Mouse (Mus musculus): ENCODE measurements around the gene Gm8113.
A peak's percentile ranks its signal among the peaks of the same experiment; 100 is the strongest.
"Not testable (repeated sequence)": the region's sequence is repeated elsewhere in the genome, so short reads cannot be mapped to it uniquely, and the experiment has no call there.

Gm8113 gene

GRCm38 (mm10) chr14:43924688-43925403 lies at the start of gene Gm8113:
TSS of gene Gm8113 (plus strand) at chr14:43925390.
- DNase-seq (ENCODE audit: low read depth) = not testable (repeated sequence)

DNA sequence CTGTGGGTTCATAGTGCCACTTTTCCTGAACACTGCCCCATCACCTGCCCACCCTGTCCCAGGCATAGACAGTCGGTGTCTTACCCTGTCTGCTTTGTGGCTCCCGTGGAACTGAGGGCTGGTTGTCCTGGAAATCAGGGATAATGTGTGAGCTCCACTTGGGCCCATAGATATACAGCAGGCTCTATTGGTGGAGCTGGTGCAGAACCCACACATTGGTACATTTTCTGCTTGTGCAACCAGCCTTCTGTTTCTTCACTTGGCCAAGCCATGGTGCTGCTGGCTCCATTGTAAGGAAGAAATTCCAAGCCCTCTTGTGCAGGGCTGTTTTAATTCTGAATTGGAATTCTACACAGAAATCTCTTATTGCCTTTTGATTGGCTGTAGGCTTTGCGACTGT lies 49.8 kb upstream of the Gm8113 start, which contains the start of gene Ear1:
Gene Ear1, minus strand, starts transcription at position 101 of the 400 bp plus-strand sequence.
- DNase-seq (ENCODE audit: low read depth) = not testable (repeated sequence)

GRCm38 (mm10) chr14:43877789-43878188 lies 47.4 kb upstream of the Gm8113 start:
- not testable (repeated sequence) for DNase-seq (ENCODE audit: low read depth)

DNA sequence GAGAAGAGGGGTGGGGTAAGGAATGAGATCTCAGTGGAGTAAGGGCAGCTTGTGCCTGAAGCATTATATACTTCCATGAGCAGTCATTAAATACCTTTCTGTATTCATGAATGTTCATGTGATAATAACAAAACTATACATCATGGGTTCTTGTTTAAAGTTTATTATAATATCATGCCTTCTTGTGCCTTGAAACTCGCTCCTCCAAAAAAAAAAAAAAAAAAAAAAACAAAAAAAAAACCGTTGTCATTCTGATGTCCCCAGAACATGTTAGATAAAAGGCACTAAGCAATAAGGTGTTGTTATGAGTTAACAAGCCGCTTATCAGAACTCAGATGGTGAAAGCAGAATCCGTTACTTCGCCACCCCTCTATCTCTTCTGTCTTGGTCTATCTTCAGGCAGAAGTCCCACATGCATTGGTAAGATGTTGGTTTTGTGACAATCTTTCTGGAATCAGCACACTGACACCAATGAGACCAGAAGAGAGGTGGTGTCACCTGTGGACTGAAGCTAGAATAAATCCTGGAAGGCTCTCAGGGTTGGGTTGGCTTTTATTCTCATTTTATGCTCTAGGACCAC lies 45.1 kb upstream of the Gm8113 start:
- not testable (repeated sequence) for DNase-seq (ENCODE audit: low read depth)

- DNase-seq (ENCODE audit: low read depth) = not testable (repeated sequence)
Measured at GRCm38 (mm10) chr14:43886235-43886634, 39.0 kb upstream of the Gm8113 start.

DNA sequence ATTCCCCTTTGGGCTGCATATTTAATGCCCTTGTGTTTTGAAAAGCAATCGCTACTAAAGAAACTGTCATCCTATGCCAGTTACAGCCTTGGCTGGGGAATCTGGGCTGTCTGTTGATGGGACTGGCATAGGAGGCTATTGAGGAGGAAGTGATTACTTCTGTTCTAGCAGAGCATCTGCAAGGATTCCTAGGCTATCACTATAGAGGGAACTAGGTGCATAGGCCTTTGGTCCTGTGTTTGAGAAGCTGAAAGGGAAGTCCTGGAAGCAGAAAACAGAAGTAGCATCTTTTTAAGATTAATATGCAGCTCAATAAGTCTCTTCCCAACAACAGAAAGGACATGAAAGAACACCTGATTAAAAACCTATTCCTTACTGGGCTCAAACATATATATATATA lies 33.9 kb upstream of the Gm8113 start:
- DNase-seq (ENCODE audit: low read depth) = not testable (repeated sequence)

DNA sequence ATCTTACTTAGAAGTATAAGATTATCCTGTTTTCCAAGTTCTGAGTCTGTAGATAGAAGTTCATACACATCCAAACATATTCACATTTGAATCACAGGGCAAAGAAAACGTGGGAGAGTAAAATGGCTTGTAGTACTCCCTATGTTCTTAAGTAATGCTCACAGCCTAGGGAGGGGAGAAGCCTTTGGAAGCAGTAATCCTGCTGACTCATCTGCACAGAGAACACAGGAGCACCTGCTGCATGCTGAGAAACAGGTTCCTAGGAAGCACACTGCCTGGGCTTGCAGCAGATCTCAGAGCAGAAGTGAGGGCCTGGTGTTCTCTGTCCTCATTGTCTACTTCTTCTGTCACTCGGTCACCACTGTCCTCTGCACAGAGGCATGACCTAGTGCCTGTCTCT lies 29.8 kb upstream of the Gm8113 start:
- not testable (repeated sequence) for DNase-seq (ENCODE audit: low read depth)

- DNase-seq (ENCODE audit: low read depth) = not testable (repeated sequence)
Measured at GRCm38 (mm10) chr14:43898577-43898976, 26.6 kb upstream of the Gm8113 start.

DNA sequence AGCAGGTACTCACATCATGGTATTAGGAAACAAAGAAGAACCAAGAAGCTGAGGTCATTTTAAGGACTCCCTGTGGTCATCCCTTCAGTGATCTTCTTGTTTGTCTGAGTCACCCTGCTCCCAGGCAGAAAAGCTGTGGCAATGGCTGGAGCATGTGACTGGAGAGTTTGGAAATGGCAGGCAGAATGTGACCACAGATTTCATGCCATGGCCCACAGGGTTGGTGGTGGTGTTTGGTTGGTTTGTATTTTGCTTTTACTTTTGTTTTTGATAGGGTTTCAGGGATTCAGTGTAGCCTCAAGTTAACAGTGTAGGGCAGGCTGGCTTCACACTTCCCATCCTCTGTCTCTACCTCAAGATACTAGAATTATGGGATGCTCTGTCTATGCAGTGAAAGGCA lies 7.0 kb upstream of the Gm8113 start:
- not testable (repeated sequence) for DNase-seq (ENCODE audit: low read depth)

GRCm38 (mm10) chr14:43923459-43923858 lies 1.7 kb upstream of the Gm8113 start, which contains the start of gene Ear10:
TSS of gene Ear10 (minus strand) at chr14:43923559.
- DNase-seq (ENCODE audit: low read depth) = not testable (repeated sequence)

DNA sequence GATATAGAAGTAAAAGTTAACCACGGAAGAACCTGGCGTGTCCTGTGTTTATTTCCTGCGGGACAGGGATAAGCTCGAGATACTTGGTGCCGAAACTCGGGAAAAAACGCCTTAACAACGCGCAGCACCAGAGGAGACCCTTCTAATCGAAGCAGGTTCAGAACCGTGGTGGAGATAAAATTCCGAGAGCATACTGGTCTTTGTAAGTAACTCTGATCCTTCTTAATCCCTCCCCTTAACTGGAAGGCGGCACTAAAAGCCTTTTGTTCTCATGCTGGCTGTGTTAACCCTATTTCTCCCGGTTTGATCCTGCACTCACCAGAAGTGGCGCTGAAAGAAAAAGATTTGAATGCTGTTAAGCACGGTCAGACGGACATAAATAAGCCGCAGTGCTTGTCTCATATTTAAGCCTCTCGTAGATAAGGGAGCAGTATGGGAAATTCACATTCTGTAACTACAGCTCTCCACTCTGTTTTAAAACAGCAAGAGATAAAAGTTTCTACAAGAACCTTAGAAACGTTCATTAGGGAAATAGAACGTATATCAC lies 287 bp downstream of the Gm8113 start:
- not testable (repeated sequence) for DNase-seq (ENCODE audit: low read depth)

DNA sequence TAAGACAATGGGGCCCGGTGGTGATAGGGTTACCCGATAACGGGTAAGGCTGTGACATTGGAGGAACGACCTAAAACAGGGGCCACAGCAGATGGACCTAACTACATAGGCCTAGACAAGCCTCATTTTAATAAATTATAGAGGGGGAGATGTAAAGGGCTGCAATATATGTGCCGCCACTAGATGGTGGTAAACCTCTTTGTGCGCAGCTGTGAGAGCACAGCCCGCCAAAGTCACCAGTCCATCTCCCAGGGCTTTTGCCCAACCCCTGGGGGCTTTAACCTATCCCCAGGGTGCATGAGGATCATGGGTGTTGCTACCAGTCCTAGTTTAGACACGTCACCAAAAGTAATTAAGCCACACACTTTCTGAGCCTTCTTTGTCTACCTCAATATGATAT lies 7.8 kb downstream of the Gm8113 start:
- peak; percentile 66 for DNase-seq (ENCODE audit: low read depth)

GRCm38 (mm10) chr14:43933399-43933798 lies 8.2 kb downstream of the Gm8113 start:
- not testable (repeated sequence) for DNase-seq (ENCODE audit: low read depth)

GRCm38 (mm10) chr14:43953382-43953781 lies 28.2 kb downstream of the Gm8113 start:
- not testable (repeated sequence) for DNase-seq (ENCODE audit: low read depth)

GRCm38 (mm10) chr14:43955074-43955473 lies 29.9 kb downstream of the Gm8113 start:
- not testable (repeated sequence) for DNase-seq (ENCODE audit: low read depth)

DNA sequence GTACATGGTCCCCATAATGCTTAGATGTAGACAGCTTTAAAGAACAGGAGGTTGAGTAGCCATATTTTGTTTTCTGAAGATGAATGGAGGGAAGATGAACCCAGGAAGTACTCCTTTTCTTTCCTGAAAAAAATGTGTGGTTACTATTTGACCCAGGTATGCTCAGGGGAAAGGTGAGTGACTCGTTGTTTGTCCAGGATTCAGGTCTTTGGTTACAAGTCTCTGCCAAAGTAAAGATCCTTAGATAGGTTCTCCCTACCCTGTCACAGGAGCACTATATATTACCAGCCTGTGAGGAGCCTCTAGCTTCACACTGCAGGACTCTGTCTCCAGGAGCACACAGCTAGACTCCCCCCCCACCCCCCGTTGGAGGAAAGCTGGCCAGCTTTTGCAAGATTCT lies 31.6 kb downstream of the Gm8113 start, which contains the start of gene Ang5:
Gene Ang5, plus strand, starts transcription at position 301 of the 400 bp plus-strand sequence.
- not testable (repeated sequence) for DNase-seq (ENCODE audit: low read depth)
